Mouse (Mus musculus) testis, postnatal 10 days (tissue): ENCODE data around the gene Sun1.

Experiments used
- DNase-seq: peaks from one replicate; pipeline ENCODE4 v3.0.0; 2021; ENCODE audit warnings: low spot score

The Sun1 gene

GRCm38 (mm10) chr5:139208183-139208582 lies 7.7 kb downstream of the Sun1 start:
- no peak for DNase-seq

DNA sequence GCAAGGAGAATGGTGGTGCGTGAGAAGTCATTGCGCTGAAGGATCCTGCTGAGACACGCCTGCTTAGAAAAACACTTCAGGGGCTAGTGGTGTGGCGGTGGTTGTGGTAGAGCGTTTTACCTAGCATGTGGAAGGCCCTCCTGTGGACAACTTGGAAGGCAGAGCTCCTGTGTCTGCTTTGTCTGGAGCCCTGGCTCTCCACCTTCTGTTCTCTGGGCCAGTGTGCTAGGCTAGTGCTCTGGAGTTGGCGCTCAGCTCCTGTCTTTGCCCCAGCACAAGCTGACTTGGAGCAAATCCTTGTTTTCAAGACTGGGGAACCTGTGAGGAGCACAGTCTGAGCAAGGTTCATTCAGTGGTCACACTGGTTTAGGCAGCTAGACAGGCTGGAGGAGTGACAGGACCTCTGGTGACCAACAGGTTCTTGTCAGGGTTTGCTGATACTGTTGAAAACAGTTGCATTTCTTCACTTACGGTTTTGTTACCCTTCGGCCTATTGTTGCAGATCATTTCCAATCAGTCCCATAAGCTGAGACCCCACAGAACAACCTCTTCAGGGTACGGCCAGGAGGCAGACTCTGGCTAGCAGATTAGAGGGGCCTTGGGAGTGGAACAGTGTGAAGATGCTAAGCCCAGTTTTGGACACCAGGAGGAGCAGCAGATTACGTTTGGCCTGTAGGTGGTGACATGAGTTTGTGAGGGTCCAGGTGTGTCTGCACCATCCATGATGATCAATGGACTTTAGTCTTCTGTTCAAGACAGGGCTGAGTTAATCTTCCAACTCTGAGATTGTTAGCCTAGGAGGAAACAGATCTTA lies 8.6 kb downstream of the Sun1 start:
- DNase-seq, result no peak

DNA sequence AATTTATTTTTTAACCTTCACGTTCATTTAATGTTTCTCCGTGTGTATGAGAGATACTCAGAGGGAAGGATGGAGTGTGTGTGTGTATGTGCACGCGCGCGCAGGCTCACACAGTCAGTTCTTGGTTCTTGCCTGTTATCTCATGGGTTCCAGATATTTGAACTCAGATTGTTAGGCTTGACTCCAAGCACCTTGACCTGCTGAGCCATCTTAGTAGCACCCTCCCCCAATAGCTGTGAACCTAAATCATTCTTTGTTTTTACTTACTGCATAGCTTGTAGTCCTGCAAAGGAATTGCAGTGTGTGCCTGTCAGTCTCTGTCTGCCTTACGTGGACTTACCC lies 9.2 kb downstream of the Sun1 start:
- no peak for DNase-seq

DNA sequence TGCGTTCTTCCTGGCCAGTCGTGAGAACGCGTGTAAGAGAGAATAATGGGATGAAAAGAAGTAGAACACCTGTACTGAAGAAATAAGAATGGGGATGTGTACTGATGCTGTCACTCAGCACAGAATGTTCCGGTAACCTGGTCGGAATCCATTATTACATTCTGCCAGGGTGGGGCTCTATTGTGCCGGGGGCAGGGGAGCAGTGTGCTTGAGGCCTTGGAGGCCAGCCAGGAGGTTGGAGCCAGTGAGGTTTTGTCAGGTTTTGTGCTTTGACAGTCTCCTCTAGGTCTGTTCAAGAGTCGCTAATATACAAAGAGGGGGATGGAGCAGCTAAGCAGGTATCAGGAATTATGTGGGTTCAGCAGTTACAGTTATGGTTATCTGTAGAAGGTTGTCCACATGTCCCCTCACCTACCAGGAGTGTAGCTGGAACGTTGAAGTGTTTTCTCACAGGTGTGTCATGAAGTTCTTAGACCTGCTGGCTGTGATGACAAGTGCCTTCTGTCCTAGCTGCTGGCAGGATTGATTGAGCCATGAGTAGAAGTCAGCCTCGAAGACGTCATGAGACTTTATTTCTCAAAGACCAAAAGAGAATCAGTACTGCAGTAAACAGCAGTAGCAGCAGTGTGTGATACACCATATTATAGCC lies 11.4 kb downstream of the Sun1 start:
- DNase-seq, result no peak

DNA sequence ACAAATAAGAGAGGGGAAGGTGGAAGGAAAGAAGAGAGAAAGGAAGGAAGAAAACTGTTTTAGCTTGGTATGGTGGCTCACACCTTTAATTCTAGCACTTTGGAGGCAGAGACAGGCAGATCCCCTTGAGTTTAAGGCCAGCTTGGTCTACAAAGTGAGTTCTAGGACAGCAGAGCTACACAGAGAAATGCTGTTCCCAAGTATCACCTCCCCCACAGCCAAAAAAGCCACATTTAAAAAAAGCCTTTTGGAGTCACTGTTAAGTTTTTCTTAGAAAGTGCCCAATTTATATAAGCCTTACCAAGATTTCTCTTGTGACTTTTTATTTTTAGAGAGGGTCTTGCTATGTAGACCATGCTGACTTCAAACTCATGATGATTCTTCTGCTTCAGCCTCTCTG lies 13.9 kb downstream of the Sun1 start:
- DNase-seq, result no peak

DNA sequence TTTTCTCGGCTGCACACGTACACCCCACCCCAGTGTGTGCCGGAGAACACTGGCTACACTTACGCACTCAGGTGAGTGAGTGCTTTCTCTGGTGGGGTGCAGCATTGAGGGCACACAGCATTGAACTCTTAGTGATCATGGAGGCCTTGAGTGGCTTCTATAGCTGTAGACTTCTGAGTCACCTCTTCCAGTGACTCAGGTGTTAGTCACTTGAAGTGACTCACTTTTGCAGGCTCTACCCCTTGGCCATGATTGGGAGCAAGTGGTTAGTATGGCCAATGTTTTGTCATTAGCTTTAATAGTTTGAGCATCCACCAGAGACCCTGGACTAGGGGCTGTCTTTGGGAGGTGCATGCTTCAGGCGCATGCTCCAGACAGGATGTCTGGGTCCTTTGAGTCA lies 14.7 kb downstream of the Sun1 start:
- DNase-seq, result no peak

DNA sequence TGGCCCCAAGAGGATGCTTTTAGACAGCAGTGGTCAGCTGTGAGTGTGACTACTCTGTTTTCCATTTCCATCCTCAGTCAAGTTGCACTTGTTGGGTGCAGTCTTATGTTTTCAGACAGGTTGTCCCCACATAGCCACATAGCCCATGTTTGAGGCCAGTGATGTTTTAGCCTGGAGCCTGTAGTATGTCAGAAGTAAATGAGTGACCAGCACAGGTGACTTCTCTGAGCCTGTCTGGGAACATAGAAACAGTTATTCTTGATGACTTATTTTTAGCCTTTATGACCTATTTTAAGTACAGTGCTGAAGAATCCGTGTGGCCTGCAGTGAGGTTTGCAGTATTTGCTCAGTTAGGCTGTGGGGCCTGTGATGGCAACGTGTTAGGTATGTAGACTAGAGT lies 15.7 kb downstream of the Sun1 start:
- no peak for DNase-seq

DNA sequence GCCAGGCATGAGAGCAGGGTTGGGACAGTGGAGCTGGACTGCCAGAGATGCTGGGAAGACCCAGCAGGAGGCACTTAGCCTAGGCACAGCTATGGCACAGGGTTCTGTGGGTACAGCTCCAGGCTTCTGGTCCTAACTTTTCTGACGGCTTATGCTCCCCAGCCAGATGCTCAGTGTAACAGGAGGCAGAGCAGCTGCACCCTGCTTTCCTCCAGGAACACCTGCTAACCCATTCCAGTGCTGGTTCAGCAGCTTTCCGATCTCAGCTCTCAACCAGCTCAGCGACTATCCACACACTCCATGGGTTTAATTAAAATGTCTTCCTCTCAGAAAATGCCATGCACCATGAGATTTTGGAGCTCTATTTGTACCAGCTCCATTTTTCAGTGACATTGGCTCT lies 16.3 kb downstream of the Sun1 start:
- no peak for DNase-seq

- no peak for DNase-seq
Measured at GRCm38 (mm10) chr5:139220006-139220515, 19.6 kb downstream of the Sun1 start.

GRCm38 (mm10) chr5:139220610-139221009 lies 20.2 kb downstream of the Sun1 start:
- DNase-seq, result no peak

GRCm38 (mm10) chr5:139223331-139223730 lies 22.9 kb downstream of the Sun1 start:
- no peak for DNase-seq

GRCm38 (mm10) chr5:139227236-139227635 lies 26.8 kb downstream of the Sun1 start:
- DNase-seq, result no peak

GRCm38 (mm10) chr5:139227645-139228044 lies 27.2 kb downstream of the Sun1 start:
- no peak for DNase-seq

DNA sequence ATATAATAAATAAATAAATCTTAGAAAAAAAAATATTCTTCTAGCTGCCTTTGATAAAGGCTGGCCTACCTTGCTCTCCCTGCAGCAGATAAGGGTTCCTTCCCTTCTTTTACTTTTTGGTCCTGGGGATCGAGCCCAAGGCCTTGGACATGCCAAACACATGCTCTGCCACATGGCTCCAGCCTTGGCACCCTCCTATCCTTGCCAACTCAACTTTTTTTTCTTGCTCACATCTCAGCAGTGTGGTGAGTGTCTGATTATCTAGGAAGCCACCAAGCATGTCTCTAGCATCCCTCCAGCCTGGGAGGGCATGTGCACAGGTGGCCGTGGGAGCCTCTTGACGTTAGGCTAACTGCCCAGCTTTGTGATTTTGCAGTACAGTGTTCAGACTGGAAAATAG lies 27.9 kb downstream of the Sun1 start:
- no peak for DNase-seq

DNA sequence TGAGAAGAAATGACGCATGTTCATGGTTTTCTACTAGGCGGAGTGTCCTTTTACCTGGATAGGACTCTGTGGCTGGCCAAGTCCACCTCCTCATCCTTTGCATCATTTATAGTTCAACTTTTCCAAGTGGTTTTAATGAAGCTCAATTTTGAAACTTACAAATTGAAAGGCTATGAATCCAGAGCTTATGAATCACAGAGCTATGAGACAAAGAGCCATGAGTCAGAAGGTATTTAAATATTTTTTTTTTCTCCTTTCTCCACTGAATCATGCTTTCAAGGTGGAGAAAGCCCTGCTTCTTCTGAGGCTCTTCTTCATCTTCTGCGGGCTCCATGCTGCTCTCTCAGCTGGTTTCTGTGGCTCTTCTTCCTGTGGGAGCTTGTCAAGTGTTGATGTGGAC lies 29.3 kb downstream of the Sun1 start:
- DNase-seq, result no peak

DNA sequence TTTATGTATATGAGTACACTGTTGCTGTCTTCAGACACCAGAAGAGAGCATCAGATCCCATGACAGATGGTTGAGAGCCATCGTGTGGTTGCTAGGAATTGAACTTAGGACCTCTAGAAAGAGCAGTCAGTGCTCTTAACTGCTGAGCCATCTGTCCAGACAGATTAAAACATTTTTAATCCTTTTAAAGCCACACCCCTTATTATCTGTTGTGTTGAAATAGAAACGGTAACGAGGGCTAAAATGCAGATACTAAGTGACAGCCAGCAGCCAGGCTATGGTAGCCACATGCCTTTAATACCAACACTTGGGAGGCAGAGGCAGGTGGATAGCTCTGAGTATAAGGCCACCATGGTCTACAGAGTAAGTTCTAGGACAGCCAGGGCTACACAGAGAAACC lies 31.6 kb downstream of the Sun1 start:
- no peak for DNase-seq

DNA sequence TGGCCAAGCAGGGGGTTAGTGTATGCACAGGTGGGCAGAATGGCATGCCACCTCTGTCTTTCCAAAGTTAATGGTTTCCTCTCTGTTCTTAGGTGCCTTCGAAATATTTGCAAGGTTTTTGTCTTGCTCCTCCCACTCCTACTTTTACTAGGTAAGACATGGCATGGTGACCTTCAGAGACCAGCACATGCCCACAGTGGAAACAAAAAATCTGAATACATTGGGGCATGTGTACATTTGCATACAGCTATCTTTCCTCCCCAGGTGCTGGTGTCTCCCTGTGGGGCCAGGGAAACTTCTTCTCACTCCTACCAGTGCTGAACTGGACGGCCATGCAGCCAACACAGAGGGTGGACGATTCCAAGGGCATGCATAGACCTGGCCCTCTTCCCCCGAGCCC lies 34.0 kb downstream of the Sun1 start:
- DNase-seq, result no peak

GRCm38 (mm10) chr5:139237436-139237835 lies 37.0 kb downstream of the Sun1 start:
- DNase-seq, result no peak

DNA sequence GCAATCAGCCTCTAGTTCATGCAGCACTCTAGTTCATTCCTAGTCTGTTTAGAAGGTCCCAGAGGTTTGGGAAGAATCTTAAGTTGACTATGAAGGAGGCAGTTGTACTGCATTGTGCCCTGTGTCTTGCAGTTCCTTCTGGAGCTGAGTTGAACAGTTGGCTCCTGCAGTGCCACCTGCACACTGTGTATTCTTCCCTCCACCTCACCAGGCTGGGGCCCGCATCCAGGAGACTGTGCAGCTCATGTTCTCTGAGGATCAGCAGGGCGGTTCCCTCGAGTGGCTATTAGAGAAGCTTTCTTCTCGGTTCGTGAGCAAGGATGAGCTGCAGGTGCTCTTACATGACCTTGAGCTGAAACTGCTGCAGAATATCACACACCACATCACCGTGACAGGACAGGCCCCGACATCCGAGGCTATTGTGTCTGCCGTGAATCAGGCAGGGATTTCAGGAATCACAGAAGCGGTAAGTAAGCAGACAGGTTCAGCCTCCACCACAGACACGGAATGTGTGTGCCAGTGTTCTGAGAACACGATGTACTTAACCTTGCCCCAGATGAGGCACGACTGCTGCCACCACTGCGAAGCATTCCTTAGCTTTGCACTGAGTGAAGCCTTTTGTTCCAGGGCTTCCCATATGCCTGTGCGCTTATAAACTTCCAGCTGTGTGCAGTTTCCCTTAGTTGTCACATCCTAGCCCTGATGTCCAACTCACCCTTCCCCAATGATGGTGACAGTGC lies 40.8 kb downstream of the Sun1 start:
- DNase-seq, result no peak

- no peak for DNase-seq
Measured at GRCm38 (mm10) chr5:139243384-139243783, 42.9 kb downstream of the Sun1 start.

DNA sequence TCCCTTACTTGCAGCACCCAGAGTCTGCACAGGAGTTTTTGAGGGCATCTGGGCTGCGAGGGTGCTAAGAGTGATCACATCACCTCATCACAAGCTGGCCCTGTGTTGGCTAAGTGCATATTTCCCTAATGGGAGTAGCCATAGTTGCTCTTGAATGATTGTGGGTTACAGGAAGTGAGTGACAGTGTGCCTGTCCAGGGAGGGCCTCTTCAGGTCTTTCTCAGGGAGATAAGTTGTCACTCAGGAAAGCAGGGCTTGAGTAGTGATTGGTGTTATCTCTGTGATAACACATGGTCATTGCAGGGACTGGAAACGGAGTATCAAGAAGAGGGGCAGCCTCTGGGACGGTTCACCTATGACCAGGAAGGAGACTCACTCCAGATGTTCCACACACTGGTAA lies 47.3 kb downstream of the Sun1 start:
- DNase-seq, result no peak

GRCm38 (mm10) chr5:139248846-139249245 lies 48.4 kb downstream of the Sun1 start:
- DNase-seq, result no peak

GRCm38 (mm10) chr5:139251279-139251678 lies 50.8 kb downstream of the Sun1 start:
- DNase-seq, result no peak
